Mouse (Mus musculus): ENCODE results near the gene Ipmk. TPM values are rescaled to one million over a fixed set of nuclear protein-coding genes. Genes with fewer than 3 reads are reported as not detected.

The Ipmk gene
- polyA plus RNA-seq, 1 experiment from 2014 or later, result 8.7 TPM

Other genes with a start within 250 kb of the Ipmk start
- gene Bicc1, start 188.1 kb upstream of the Ipmk start, polyA plus RNA-seq (2014; fragmentation: Nextera tagmentation; extraction: Ambion mirVana), result 24.7 and 25.9 TPM in 2 replicates
- 39.7 and 49.9 TPM in 2 replicates for gene Tfam, start 109.5 kb upstream of the Ipmk start, polyA plus RNA-seq (2014; fragmentation: Nextera tagmentation; extraction: Ambion mirVana)
- gene Ube2d1, start 62.5 kb upstream of the Ipmk start, polyA plus RNA-seq (2014; fragmentation: Nextera tagmentation; extraction: Ambion mirVana), result 74.3 and 74.4 TPM in 2 replicates
- 217 and 220 TPM in 2 replicates for gene Cisd1, start 2.8 kb upstream of the Ipmk start, polyA plus RNA-seq (2014; fragmentation: Nextera tagmentation; extraction: Ambion mirVana)

All from heart, embryonic 14.5 days (tissue).